Mouse (Mus musculus) cortical plate, adult 2 months (tissue): ENCODE measurements around the gene Wfdc10. TPM values are rescaled to one million over a fixed set of nuclear protein-coding genes. Genes with fewer than 3 reads are reported as not detected.
"Not testable (repeated sequence)": the region's sequence is repeated elsewhere in the genome, so short reads cannot be mapped to it uniquely, and the experiment has no call there.

Experiments
- H3K27ac ChIP-seq: fragments of 200-500 bp; 2 replicates; pipeline ENCODE4 v1.5.1; 2012; ENCODE audit warnings: low read length, control low read depth, inconsistent platforms; ENCODE audit not compliant: insufficient read depth
- H3K4me1 ChIP-seq: fragments of 200-500 bp; 2 replicates; pipeline ENCODE4 v1.6.1; 2011; ENCODE audit warnings: low read length; ENCODE audit not compliant: control insufficient read depth, insufficient read depth
- H3K4me3 ChIP-seq: fragments of 200-500 bp; 2 replicates; pipeline ENCODE4 v1.5.1; 2011; ENCODE audit warnings: mild to moderate bottlenecking, low read length, control low read depth; ENCODE audit not compliant: insufficient read depth
- CTCF ChIP-seq: fragments of 200-500 bp; IDR thresholded peaks from 2 replicates; pipeline ENCODE4 v1.5.1; 2011; ENCODE audit warnings: mild to moderate bottlenecking, control low read depth, low read length; ENCODE audit not compliant: insufficient read depth; ENCODE audit errors: extremely low read depth
- POLR2A ChIP-seq: fragments of 200-500 bp; IDR thresholded peaks from 2 replicates; pipeline ENCODE4 v1.6.1; 2011; ENCODE audit warnings: mild to moderate bottlenecking, low read length, control low read depth; ENCODE audit not compliant: insufficient read depth; ENCODE audit errors: extremely low read depth
- polyA plus RNA-seq: library from polyadenylated mRNA; depleted of rRNA; stranded (reverse); fragments of >200 nt; gene quantifications from 2 replicates; pipeline ENCODE4 v1.2.3, GENCODE M21; 2012; rRNA removed

Wfdc10 gene
- polyA plus RNA-seq, result not detected in 2 replicates

DNA sequence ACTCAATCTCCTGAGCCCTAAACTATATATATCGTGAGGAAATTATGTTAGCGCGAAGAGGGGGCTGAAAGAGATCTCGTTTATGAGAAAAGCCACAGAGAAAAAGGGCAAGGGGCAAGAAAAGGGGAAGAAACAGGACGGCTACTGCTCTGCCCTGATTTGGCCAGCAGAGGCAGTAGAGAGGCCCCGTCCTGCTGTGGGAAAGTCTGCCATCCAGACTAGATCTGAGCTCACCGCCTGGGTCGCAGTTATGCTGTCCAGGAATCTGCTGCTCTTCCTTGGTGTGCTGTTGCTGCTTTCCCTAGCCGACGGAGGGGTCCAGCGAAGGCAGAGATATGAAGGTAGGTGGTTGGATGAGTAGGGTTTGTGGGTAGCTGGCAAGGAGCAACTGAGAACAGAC, at the start of gene Wfdc10:
TSS of gene Wfdc10 (plus strand) at position 189 of the 400 bp plus-strand sequence.
- TF ChIP-seq CTCF, result peak; percentile 54
- TF ChIP-seq POLR2A, result no peak
- Histone ChIP-seq H3K27ac (no peak within 1 kb of the TSS), H3K4me3 (no peak within 1 kb of the TSS), H3K4me1 (no peaks in the 10 kb centered on the region)

DNA sequence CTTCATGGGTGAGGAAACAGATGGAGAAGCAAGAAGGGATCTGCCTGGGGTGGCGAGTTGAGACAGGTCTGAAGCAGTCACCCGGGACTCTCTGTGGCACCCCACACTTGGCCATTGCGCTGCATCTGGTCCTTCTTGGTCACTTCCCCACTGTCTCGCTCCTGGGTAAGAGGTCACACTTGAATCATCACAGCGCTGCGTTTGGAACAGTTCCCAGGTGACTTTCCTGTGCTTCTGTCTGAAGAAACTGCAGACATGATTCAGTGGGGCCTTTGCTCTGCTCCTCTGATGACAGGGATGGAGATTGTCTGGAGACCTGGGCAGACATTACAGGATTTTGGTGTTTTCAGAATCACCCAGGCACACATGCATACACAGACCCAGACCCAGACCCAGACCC, 47.1 kb upstream of the Wfdc10 start:
- no peak overlapping the region for H3K27ac ChIP-seq
- TF ChIP-seq CTCF (no peak), POLR2A (no peak)
- H3K4me1 ChIP-seq, result no peaks in the 10 kb centered on the region
- H3K4me3 ChIP-seq, result no peak overlapping the region

DNA sequence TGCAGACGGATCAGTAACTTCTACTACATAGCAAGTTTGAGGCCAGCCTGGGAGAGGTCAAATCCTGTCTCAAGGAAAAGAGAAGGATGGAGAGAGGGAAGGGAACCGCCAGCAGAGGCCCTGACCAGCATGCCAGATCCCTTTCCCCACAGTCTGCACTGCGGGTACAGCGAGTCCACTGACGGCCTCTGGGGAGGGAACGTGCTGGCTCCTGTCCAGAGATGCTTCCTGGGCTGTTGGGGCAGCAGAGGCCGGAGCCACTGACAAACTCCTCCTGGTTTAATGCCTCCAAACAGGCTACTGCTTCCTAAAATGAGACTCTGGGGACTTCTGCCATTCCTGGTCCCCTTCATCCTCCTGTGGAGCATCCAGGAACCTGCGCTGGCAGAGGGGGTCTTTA, 42.4 kb upstream of the Wfdc10 start, which contains the start of the genes Wfdc6b and Wfdc8:
TSS of gene Wfdc6b (plus strand) at position 52 of the 400 bp plus-strand sequence.
TSS of gene Wfdc8 (minus strand) at position 156 of the 400 bp plus-strand sequence.
- not testable (repeated sequence) for H3K4me1 ChIP-seq, H3K27ac ChIP-seq, H3K4me3 ChIP-seq

DNA sequence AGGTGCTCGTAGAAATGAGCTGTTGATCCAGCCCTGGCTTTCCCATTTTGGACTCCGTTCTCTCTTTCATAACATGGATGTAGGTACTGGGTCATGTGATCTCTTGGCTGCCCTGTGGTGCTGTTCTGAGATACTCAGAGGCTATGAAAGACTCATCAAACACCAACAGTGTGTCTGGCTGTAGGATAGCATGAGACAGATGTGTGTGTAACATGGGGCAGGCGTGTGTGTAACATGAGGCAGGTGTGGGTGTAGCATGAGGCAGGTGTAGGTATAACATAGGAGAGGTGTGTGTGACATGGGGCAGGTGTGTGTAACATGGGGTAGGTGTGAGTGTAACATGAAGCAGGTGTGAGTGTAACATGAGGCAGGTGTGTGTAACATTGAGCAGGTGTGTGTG, 40.5 kb upstream of the Wfdc10 start:
- Histone ChIP-seq H3K4me3 (no peak overlapping the region), H3K4me1 (no peaks in the 10 kb centered on the region), H3K27ac (no peak overlapping the region)

GRCm38 (mm10) chr2:164619050-164619449, 36.8 kb upstream of the Wfdc10 start:
- no peak overlapping the region for H3K27ac ChIP-seq
- H3K4me3 ChIP-seq, result no peak overlapping the region
- no peaks in the 10 kb centered on the region for H3K4me1 ChIP-seq
- TF ChIP-seq CTCF (no peak), POLR2A (no peak)

More for the DNA sequence above, 40.5 kb upstream of the Wfdc10 start:
- TF ChIP-seq POLR2A (no peak), CTCF (no peak)

- H3K27ac ChIP-seq, result no peak overlapping the region
- no peak overlapping the region for H3K4me3 ChIP-seq
- no peaks in the 10 kb centered on the region for H3K4me1 ChIP-seq
- TF ChIP-seq POLR2A, result no peak
- no peak for TF ChIP-seq CTCF
Observed at GRCm38 (mm10) chr2:164621775-164622174, 34.1 kb upstream of the Wfdc10 start.

DNA sequence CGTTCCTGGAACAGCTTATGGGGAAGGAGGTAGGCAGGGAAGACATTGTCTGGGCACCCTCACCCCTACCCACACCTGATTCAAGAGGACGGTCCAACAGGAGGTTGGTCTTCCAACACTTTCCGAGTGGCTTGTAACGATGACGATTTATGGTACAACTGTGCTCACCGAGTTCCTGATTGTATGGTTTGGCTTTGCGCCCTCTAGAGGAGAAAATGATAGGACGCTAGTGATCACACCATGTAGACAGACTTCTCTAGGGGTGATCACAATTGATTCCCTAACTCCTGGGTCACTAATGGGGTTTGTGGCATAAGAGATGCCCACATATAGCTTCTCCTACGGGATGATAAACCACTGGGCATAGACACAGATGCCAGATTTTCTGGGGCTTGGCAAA, 20.6 kb upstream of the Wfdc10 start:
- no peak for TF ChIP-seq POLR2A
- TF ChIP-seq CTCF, result no peak
- H3K4me3 ChIP-seq, result no peak overlapping the region
- no peak overlapping the region for H3K27ac ChIP-seq
- no peaks in the 10 kb centered on the region for H3K4me1 ChIP-seq

DNA sequence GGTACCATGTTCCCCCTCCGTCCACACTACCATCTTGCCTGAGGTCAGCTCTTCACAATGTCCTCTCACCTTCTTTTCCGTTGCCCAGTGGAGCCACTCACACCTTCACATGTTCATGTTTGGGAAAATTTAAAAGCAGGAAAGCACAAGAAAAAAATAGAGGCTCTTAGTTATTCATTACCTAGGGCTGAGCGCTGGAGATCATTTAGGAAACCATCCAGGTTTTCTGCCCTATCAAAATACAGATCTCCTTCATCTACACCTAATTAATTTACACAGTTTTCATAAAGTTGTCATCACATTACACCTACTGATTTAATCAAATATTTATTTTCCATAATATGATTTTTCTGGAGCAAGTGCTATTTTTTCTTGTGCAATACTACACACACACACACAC, 17.1 kb upstream of the Wfdc10 start, which contains the start of gene Wfdc16:
TSS of gene Wfdc16 (minus strand) at position 101 of the 400 bp plus-strand sequence.
- H3K4me3 ChIP-seq, result no peak within 1 kb of the TSS
- no peaks in the 10 kb centered on the region for H3K4me1 ChIP-seq
- no peak for TF ChIP-seq POLR2A
- H3K27ac ChIP-seq, result no peak within 1 kb of the TSS

DNA sequence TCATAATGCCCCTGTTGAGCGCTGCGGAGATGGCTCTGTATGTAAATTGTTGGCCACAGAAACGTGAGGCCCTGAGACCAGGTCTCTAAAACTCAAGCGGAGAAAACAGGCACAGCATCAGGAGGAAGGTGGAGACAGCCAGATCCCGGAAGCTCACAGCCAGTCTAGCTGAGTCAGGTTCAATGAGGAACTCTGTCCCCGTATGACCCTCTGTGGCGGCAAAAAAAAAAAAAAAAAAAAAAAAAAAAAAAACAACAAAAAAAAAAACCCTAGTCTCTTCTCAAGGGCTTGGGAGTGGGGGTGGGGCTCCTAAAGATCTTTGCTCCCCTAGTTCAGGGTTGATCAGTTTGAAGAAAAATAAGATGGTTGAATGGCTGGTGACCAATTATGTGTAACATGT, 14.7 kb upstream of the Wfdc10 start:
- H3K4me1 ChIP-seq, result no peaks in the 10 kb centered on the region
- TF ChIP-seq CTCF, result no peak
- no peak for TF ChIP-seq POLR2A
- H3K4me3 ChIP-seq, result no peak overlapping the region
- no peak overlapping the region for H3K27ac ChIP-seq

- TF ChIP-seq CTCF (no peak), POLR2A (no peak)
Observed at GRCm38 (mm10) chr2:164641881-164642673, 13.8 kb upstream of the Wfdc10 start.

More at GRCm38 (mm10) chr2:164641881-164642673, 13.8 kb upstream of the Wfdc10 start:
- no peak overlapping the region for H3K27ac ChIP-seq
- no peak overlapping the region for H3K4me3 ChIP-seq
- no peaks in the 10 kb centered on the region for H3K4me1 ChIP-seq
